Mouse (Mus musculus): ENCODE measurements around the gene Cd82. TPM values are rescaled to one million over a fixed set of nuclear protein-coding genes. Genes with fewer than 3 reads are reported as not detected.

Cd82 gene
- polyA plus RNA-seq, 1 experiment from 2014 or later: 17.4 TPM

DNA sequence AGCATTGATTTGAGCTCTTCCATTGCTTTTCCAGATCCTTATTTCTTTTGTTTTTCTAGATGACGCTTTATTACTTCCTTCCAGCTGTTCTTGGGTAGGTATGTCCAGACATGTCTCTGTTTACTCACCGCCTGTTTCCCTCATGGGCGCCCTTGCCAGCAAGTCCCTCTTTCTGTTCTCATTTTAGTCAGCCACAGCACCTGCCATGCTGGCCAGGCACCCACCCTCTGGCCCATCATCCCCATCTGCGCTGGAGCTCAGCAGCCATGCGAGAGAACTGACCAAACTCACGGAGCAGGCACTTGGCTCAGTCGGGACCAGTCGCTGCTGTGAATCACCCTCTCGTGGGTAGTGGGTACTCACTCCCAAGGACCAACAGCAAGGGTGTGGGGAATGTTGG, 11.0 kb upstream of the Cd82 start:
- 79% methylated on average over 9 of the region's 9 CpGs for WGBS
- H3K4me2 ChIP-seq (replicated peaks; ENCODE audit: low read depth, low read length): no peak overlapping the region
- no peak overlapping the region for H3K27ac ChIP-seq (ENCODE audit: low read depth, low read length)
- H3K9me3 ChIP-seq (ENCODE audit: control insufficient read depth, low read length): no peaks in the 10 kb centered on the region
- ATAC-seq (ENCODE audit: low FRiP score, low TSS enrichment): no peak
- no peaks in the 10 kb centered on the region; the same call in 1 of the 2 replicates for H3K27me3 ChIP-seq (ENCODE audit: control insufficient read depth, insufficient read depth, low read length)
- H3K9ac ChIP-seq (ENCODE audit: low read depth, low read length): no peak overlapping the region
- H3K36me3 ChIP-seq (ENCODE audit: control insufficient read depth, insufficient read depth, low read length): no peaks in the 10 kb centered on the region
- 0 out of 2 replicates have a peak, but pooled peaks cover 12% of the 10 kb centered on the region for H3K4me1 ChIP-seq (ENCODE audit: control insufficient read depth, insufficient read depth, low read length)
- no peak overlapping the region for H3K4me3 ChIP-seq (ENCODE audit: low read length)

GRCm38 (mm10) chr2:93470849-93471576, 8.1 kb upstream of the Cd82 start:
- H3K4me3 ChIP-seq (ENCODE audit: low read length): no peak overlapping the region
- H3K4me2 ChIP-seq (replicated peaks; ENCODE audit: low read depth, low read length): peak overlapping the region; percentile 60; the same call in 1 of the 2 replicates

DNA sequence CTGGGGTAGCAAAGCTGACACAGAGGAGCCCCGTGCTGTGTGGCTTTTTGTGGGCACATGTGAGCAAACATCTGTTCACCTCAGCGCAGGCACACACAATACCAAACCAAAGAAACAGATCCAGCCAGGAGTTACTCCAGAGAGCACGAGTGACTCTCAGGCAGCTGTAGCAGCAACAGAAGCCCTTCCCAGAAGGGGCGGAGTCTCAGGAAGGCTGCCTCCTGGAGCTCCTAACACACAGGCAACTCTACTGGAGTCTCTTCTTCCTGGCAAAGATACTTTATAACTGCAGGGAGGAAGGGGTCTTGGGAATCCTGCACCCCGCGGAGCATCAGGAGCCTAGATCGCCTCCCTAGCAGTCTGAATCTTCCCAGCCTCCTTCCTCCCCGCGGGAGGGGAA, 7.2 kb upstream of the Cd82 start:
- H3K4me1 ChIP-seq (ENCODE audit: control insufficient read depth, insufficient read depth, low read length): 0 out of 2 replicates have a peak, but pooled peaks cover 12% of the 10 kb centered on the region
- H3K4me2 ChIP-seq (replicated peaks; ENCODE audit: low read depth, low read length): peak overlapping the region; percentile 60
- WGBS: 0% methylated on average over 9 of the region's 9 CpGs
- H3K9me3 ChIP-seq (ENCODE audit: control insufficient read depth, low read length): no peaks in the 10 kb centered on the region
- peak overlapping the region; percentile 30 for H3K4me3 ChIP-seq (ENCODE audit: low read length)
- H3K27me3 ChIP-seq (ENCODE audit: control insufficient read depth, insufficient read depth, low read length): no peaks in the 10 kb centered on the region
- peak overlapping the region; percentile 50 for H3K9ac ChIP-seq (ENCODE audit: low read depth, low read length)
- no peak overlapping the region for H3K27ac ChIP-seq (ENCODE audit: low read depth, low read length)
- H3K36me3 ChIP-seq (ENCODE audit: control insufficient read depth, insufficient read depth, low read length): no peaks in the 10 kb centered on the region
- peak; percentile 65; the same call in 1 of the 2 replicates for ATAC-seq (ENCODE audit: low FRiP score, low TSS enrichment)

More at GRCm38 (mm10) chr2:93470849-93471576, 8.1 kb upstream of the Cd82 start:
- WGBS: 22% methylated on average over 3 of the region's 3 CpGs
- Histone ChIP-seq H3K27ac (ENCODE audit: low read depth, low read length) (no peak overlapping the region), H3K9ac (ENCODE audit: low read depth, low read length) (no peak overlapping the region), H3K27me3 (ENCODE audit: control insufficient read depth, insufficient read depth, low read length) (no peaks in the 10 kb centered on the region), H3K4me1 (ENCODE audit: control insufficient read depth, insufficient read depth, low read length) (0 out of 2 replicates have a peak, but pooled peaks cover 12% of the 10 kb centered on the region), H3K9me3 (ENCODE audit: control insufficient read depth, low read length) (no peaks in the 10 kb centered on the region), H3K36me3 (ENCODE audit: control insufficient read depth, insufficient read depth, low read length) (no peaks in the 10 kb centered on the region)
- ATAC-seq (ENCODE audit: low FRiP score, low TSS enrichment): 0 out of 2 replicates have a peak, but pooled peaks have one; percentile 21

DNA sequence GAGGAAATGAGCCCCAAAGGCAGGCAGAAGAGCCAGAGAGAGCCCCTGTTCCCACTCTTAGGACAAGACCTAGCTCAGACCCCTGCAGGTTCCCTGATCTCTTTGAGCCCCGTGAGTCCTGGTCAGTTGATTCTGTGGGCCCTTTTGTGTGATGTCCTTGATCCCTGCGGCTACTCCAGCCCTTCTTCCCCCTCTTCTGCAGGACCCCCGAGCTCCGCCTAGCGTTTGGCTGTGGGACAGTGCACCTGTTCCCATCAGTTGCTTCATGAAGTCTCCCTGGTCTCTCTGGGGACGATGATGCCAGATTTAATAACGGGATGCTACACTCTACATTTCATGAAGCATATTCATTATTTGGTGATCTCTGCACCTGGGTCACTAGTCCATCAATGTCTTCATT, 6.2 kb upstream of the Cd82 start:
- H3K9ac ChIP-seq (ENCODE audit: low read depth, low read length): no peak overlapping the region
- H3K4me1 ChIP-seq (ENCODE audit: control insufficient read depth, insufficient read depth, low read length): 0 out of 2 replicates have a peak, but pooled peaks cover 12% of the 10 kb centered on the region
- H3K9me3 ChIP-seq (ENCODE audit: control insufficient read depth, low read length): no peaks in the 10 kb centered on the region
- H3K4me3 ChIP-seq (ENCODE audit: low read length): no peak overlapping the region
- H3K27me3 ChIP-seq (ENCODE audit: control insufficient read depth, insufficient read depth, low read length): no peaks in the 10 kb centered on the region
- H3K27ac ChIP-seq (ENCODE audit: low read depth, low read length): no peak overlapping the region
- ATAC-seq (ENCODE audit: low FRiP score, low TSS enrichment): no peak
- no peaks in the 10 kb centered on the region for H3K36me3 ChIP-seq (ENCODE audit: control insufficient read depth, insufficient read depth, low read length)
- no peak overlapping the region for H3K4me2 ChIP-seq (replicated peaks; ENCODE audit: low read depth, low read length)
- 11% methylated on average over 7 of the region's 7 CpGs for WGBS

DNA sequence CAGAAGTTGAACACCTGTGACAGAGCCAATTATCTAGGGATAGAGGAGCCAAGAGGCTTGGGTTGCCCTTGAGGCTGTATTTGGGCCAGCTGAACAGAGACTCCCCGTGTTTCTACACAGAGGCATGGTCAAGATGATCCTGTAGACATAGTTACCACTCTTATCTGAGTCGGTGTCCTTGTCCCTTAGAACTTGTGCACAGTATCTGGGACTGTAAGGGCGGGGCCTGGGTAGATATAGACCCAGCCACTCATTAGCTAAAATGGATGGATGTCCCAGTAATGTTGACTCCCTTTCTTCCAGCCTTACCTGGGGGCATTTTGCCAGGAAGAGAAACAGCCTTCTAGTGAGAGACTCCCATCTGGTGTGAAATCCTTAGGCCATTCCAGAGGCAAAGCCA, 3.4 kb upstream of the Cd82 start:
- no peaks in the 10 kb centered on the region for H3K36me3 ChIP-seq (ENCODE audit: control insufficient read depth, insufficient read depth, low read length)
- no peak overlapping the region for H3K9ac ChIP-seq (ENCODE audit: low read depth, low read length)
- 0 out of 2 replicates have a peak, but pooled peaks cover under 1% of the 10 kb centered on the region for H3K27me3 ChIP-seq (ENCODE audit: control insufficient read depth, insufficient read depth, low read length)
- H3K9me3 ChIP-seq (ENCODE audit: control insufficient read depth, low read length): no peaks in the 10 kb centered on the region
- no peak overlapping the region for H3K27ac ChIP-seq (ENCODE audit: low read depth, low read length)
- H3K4me3 ChIP-seq (ENCODE audit: low read length): no peak overlapping the region
- peaks cover 23% of the 10 kb centered on the region; the same call in 1 of the 2 replicates for H3K4me1 ChIP-seq (ENCODE audit: control insufficient read depth, insufficient read depth, low read length)
- 90% methylated on average over 3 of the region's 3 CpGs for WGBS
- ATAC-seq (ENCODE audit: low FRiP score, low TSS enrichment): no peak
- H3K4me2 ChIP-seq (replicated peaks; ENCODE audit: low read depth, low read length): no peak overlapping the region

GRCm38 (mm10) chr2:93461869-93462714, 848 bp downstream of the Cd82 start:
- Histone ChIP-seq H3K4me3 (ENCODE audit: low read length) (peak overlapping the region; percentile 46), H3K9me3 (ENCODE audit: control insufficient read depth, low read length) (no peaks in the 10 kb centered on the region), H3K4me2 (replicated peaks; ENCODE audit: low read depth, low read length) (peak overlapping the region; percentile 77), H3K36me3 (ENCODE audit: control insufficient read depth, insufficient read depth, low read length) (no peaks in the 10 kb centered on the region), H3K9ac (ENCODE audit: low read depth, low read length) (peak overlapping the region; percentile 57), H3K27me3 (ENCODE audit: control insufficient read depth, insufficient read depth, low read length) (0 out of 2 replicates have a peak, but pooled peaks cover 7% of the 10 kb centered on the region), H3K27ac (ENCODE audit: low read depth, low read length) (peak overlapping the region; percentile 71; the same call in 1 of the 2 replicates), H3K4me1 (ENCODE audit: control insufficient read depth, insufficient read depth, low read length) (peaks cover 11% of the 10 kb centered on the region; the same call in 1 of the 2 replicates)
- ATAC-seq (ENCODE audit: low FRiP score, low TSS enrichment): peak; percentile 97
- WGBS: 1% methylated on average over 41 of the region's 41 CpGs

GRCm38 (mm10) chr2:93460786-93461469, 2.0 kb downstream of the Cd82 start:
- no peak for ATAC-seq (ENCODE audit: low FRiP score, low TSS enrichment)
- H3K4me3 ChIP-seq (ENCODE audit: low read length): no peak overlapping the region
- 74% methylated on average over 6 of the region's 6 CpGs for WGBS
- no peaks in the 10 kb centered on the region for H3K36me3 ChIP-seq (ENCODE audit: control insufficient read depth, insufficient read depth, low read length)
- H3K9ac ChIP-seq (ENCODE audit: low read depth, low read length): no peak overlapping the region
- no peaks in the 10 kb centered on the region for H3K9me3 ChIP-seq (ENCODE audit: control insufficient read depth, low read length)
- H3K4me2 ChIP-seq (replicated peaks; ENCODE audit: low read depth, low read length): peak overlapping the region; percentile 77; the same call in 1 of the 2 replicates
- H3K27ac ChIP-seq (ENCODE audit: low read depth, low read length): no peak overlapping the region
- 0 out of 2 replicates have a peak, but pooled peaks cover 7% of the 10 kb centered on the region for H3K27me3 ChIP-seq (ENCODE audit: control insufficient read depth, insufficient read depth, low read length)
- H3K4me1 ChIP-seq (ENCODE audit: control insufficient read depth, insufficient read depth, low read length): peaks cover 11% of the 10 kb centered on the region; the same call in 1 of the 2 replicates

DNA sequence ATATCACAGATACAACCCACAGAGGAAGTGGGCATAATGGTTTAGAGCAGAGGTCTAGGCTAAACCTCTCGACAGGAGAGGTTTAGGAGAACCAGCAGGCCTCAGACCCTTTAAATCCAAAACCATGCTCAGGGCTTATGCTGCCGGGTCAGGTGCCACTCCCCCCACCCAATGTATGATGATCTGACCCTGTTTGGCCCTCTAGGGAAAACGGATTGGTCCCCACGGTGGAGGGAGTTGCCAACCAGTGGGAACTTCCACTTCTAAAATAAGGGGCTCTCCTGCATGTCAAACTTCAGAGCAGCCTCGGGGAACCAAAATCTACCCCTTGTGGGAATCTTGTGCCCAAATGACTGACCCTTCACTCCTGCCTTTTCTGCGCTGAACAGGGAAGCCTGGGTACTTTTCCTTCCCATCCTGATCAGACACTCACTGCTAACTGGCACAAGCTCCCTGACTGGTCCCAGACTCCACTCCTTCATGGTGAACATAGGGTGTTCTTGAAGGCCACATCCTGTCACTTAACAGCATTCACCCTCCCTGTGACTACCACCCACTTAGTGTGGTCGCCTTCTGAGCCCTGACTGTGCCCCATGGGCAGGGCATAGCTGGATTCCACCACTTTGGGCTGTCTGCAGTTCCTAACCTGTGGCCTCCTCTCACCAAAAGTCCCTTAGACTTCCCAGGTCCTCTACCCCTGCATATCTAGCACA, 3.6 kb downstream of the Cd82 start:
- no peaks in the 10 kb centered on the region for H3K36me3 ChIP-seq (ENCODE audit: control insufficient read depth, insufficient read depth, low read length)
- H3K4me1 ChIP-seq (ENCODE audit: control insufficient read depth, insufficient read depth, low read length): peaks cover 18% of the 10 kb centered on the region
- no peak overlapping the region; the same call in 1 of the 2 replicates for H3K27ac ChIP-seq (ENCODE audit: low read depth, low read length)
- no peak overlapping the region for H3K4me3 ChIP-seq (ENCODE audit: low read length)
- ATAC-seq (ENCODE audit: low FRiP score, low TSS enrichment): no peak
- H3K27me3 ChIP-seq (ENCODE audit: control insufficient read depth, insufficient read depth, low read length): 0 out of 2 replicates have a peak, but pooled peaks cover 7% of the 10 kb centered on the region
- no peak overlapping the region for H3K4me2 ChIP-seq (replicated peaks; ENCODE audit: low read depth, low read length)
- no peaks in the 10 kb centered on the region for H3K9me3 ChIP-seq (ENCODE audit: control insufficient read depth, low read length)
- H3K9ac ChIP-seq (ENCODE audit: low read depth, low read length): no peak overlapping the region
- WGBS: 62% methylated on average over 7 of the region's 7 CpGs
